Mouse (Mus musculus) ovary, postnatal 10 days (tissue): Measurements from ENCODE around the gene Tor1aip2.

Source experiments
- DNase-seq: peaks from one replicate; pipeline ENCODE4 v3.0.0; 2022; ENCODE audit warnings: low spot score

Tor1aip2 gene

DNA sequence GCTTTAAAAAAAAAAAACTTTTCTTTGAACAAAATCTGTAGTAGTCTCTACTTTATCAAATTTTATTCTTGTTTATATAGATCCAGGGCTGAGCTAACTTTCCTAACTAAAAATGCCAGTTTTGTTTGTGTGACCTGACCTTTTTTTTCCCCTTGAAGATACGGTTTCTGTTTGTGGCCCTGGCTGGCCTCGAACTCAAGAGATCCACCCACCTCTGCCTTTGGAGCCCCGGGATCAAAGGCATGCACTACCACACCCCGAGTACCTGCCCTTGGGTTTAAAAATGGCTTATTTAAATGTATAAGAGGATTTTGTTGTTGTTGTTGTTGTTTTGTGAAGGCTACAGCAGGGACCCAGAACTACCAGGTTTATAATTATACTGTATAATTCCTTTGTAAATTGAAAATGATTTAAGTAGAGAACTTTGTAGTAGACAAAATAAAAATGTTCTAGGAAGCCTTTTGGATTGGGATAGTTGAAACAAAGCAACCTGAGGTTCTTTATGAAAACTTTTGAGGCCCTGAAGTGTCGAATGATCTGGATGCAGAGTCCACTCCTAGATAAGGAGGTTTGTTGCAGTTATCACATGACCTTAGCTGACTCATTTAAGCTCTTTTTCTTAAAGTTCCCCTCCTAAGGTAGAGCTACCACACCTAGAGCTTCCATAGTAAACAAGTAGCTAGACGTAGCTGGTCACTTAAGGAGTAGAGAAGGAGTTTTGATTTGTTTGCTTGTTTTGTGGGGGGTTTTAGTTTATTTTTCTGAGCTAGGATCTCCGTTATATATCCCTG lies 6.4 kb downstream of the Tor1aip2 start:
- DNase-seq: no peak

DNA sequence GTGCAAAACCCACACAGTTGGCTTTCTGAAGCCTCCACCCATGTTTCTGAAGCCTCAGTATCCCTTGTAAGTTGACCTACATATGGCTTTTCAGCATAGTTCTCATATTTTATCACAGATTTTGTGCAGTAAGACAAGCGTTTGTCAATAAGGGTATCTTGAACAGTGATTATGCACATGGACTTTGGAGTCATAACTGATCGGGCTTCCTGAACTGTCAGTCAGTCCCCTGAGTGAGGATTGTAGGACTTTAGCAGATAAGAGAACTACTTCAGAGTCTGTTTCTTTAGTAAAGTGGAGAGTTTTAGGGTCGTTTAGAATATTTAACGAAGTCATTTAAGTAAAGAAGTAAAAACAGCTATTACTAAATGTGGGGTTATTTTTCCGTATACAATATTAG lies 7.3 kb downstream of the Tor1aip2 start:
- no peak for DNase-seq

GRCm38 (mm10) chr1:156043027-156043426 lies 7.8 kb downstream of the Tor1aip2 start:
- no peak for DNase-seq

GRCm38 (mm10) chr1:156044211-156044611 lies 9.0 kb downstream of the Tor1aip2 start:
- DNase-seq: no peak

DNA sequence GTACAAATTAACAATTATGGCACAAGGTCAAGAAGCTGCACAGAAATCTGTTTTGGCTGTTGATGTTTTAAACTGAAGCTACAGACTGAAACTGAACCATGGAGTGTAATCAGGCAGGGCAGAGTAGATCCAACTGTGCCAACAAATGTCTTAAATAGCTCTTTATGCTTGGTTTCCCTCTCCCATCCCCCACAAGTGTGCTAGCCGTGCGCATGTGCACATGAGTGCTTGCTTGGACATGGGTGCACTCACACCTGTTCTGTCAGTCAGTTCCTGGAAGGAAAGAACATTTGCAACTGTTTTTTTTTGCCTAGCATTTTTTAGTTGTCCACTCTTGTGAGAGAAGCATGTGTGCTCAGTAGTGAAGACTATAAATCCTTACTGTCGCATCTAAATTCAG lies 11.5 kb downstream of the Tor1aip2 start:
- no peak for DNase-seq

- DNase-seq: no peak
Observed at GRCm38 (mm10) chr1:156058207-156058606, 23.0 kb downstream of the Tor1aip2 start.

GRCm38 (mm10) chr1:156062193-156062592 lies 27.0 kb downstream of the Tor1aip2 start:
- DNase-seq: no peak

- no peak for DNase-seq
Observed at GRCm38 (mm10) chr1:156066133-156066532, 30.9 kb downstream of the Tor1aip2 start.

DNA sequence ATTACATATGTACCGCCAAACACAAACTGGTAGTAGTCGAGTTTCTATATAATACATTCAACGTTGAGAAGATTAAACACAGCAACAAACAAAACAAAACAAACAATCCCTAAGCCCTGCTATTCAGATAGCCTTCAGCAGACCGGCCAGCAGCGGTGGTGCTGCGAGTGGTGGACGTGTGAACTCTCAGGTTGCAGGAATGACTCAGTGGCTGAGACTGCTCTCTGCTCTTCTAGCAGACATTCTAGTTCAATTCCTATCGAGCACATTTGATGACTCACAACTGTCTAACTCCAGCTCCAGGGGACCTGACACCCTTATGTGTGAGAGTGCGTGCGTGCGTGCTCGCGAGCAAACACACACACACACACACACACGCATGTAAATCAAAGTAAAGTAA lies 34.9 kb downstream of the Tor1aip2 start:
- no peak for DNase-seq

GRCm38 (mm10) chr1:156073169-156073821 lies 38.1 kb downstream of the Tor1aip2 start:
- DNase-seq: no peak

- DNase-seq: no peak
Observed at GRCm38 (mm10) chr1:156074575-156074974, 39.4 kb downstream of the Tor1aip2 start.

DNA sequence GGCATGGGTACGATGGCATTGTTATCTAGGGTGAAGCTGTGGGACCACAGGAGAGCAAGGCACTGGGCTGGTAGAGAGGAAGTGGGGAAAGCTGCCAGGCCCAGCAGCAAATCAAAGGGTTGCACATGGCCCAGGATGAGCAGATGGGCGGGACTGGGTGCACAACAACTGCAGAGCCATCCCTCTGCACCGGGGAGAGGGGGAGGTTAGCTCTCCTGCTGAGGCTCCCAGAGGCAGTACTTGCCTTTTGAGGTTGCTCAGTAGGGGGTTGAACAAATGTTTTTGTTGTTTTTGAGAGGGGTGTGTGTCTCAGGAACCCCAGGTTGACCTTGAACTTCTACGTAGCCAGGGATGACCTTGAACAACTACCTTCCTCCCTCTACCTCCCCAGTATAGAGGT lies 41.3 kb downstream of the Tor1aip2 start:
- DNase-seq: no peak

DNA sequence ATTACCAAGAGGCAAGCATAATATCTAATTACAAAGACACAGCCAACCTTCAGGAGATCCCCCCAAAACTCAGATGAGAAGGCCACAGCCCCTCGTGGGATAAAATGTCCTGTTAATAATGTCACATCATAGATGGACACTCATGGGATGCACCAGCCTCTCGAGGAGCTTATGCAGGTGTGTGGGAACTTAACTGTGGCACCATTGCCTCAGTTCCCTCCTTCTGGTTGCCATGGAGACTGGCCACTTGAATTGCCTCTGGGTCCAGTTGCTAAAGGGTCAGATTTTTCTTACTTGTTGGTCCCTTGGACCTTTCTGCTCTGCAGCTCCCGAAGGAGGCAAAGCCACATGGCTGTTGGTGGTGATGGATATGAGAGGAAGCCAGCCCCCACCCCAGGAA lies 42.5 kb downstream of the Tor1aip2 start:
- DNase-seq: no peak

DNA sequence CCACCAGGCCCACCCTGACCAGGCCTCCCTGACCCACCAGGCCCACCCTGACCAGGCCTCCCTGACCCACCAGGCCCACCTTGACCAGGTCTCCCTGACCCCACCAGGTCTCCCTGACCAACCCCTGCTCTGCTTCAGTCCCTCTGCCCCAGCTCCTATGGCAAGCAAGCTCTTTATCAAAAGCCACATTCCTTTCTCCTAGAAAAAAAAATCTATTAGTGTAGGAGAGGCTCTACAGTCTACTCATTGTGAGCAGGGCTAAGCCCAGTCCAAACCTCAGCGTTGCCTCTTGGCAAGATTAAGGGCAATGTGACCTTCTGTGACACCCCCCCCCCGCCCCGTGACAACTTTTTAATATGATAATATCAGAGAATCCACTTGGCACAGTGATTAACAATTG lies 49.4 kb downstream of the Tor1aip2 start:
- no peak for DNase-seq

- DNase-seq: no peak
Observed at GRCm38 (mm10) chr1:156085770-156086169, 50.6 kb downstream of the Tor1aip2 start.

DNA sequence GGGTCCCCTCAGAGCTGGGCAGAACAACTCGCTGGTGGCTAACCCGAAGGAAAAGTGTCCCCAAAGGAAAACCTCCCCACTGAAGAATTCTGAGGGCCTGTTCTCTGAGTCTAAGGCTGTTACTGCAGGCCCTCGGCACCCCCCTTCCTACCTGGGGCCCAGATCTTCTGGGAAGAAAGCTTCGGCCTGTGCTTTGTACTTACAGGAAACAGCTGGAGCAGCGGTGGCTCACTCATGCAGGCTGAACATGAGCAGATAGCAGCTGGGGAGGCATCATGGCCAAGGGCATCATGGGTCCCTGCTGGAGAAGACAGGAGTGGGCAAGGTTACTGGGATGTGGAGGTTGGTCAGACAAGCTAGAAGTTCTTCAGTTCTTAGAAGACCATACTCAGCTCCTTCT lies 52.4 kb downstream of the Tor1aip2 start:
- DNase-seq: no peak

GRCm38 (mm10) chr1:156089561-156089960 lies 54.4 kb downstream of the Tor1aip2 start:
- no peak for DNase-seq

DNA sequence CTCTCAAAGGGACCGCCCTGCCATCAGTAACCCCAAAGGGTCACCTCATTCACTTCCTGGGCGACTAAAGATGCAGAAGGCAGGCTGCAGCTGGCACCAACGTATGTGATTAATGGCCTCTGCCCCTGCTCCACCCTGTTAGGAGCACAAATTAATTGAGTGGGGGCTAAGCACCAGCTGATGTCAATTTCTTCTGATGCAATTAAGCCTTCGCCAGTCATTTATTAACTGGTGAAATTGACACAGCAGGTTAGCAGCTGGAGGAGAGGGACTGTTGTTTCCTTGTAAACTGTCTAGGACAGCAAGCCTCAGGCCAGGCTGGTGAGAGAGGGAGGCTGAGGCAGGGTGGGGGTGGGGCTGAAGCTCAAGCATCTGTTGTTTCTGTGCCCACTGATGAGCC lies 54.8 kb downstream of the Tor1aip2 start:
- no peak for DNase-seq

DNA sequence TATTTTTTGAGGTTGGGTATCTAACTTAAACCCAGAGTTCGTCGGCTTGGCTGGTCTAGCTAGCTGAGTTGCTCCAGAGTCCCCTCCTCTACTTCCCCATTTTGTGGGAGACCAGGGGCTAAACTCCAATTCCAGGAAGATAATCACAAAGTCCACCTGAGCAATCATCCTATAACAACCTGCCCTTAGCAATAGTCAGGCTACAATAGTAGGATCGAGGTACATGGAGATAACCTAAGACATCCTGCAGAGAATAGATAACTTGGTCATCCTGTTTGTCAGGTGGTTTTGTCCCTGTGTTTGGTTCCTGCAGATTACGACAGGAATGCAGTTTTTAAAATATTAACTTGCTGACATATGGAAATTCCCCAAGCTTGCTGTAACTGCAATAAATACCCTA lies 56.6 kb downstream of the Tor1aip2 start:
- DNase-seq: no peak

DNA sequence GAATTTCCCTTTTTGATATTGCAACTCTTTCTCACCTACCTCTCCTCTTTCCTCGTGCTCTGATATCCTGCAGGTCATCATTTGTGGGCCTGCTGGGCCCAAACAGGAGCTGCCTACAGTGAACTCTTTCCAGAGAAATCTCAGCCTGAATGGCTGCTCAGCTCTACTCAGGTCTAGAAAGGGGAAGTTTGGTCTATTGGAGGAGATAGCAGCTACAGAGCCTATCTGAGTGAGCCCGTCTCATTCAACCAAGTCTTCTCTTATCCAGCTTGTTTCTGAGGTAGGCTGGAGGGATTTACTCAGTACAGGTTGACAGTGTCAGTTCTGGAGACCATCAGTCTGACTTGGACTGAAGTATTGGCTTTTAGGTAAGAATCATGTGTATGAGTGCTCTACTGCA lies 68.6 kb downstream of the Tor1aip2 start:
- DNase-seq: no peak

GRCm38 (mm10) chr1:156105381-156105780 lies 70.2 kb downstream of the Tor1aip2 start:
- no peak for DNase-seq

DNA sequence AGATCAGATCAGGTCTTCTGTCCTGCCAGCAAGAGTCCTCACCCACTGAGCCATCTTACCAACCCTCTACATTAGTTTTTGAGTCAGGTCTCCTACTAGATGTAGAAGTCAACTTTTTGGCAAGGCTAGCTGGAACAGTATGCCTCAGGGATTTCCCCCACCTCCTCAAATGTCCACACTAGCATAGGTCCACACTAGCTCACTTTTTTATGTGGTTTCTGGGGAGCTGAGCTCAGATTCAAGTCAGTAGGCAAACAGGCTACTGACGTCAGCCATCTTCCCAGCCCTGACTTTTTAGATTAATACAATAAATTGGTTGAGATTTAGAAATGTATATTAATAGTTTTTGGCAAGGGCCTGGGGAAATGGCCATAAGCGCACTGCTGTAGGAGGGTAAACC lies 72.2 kb downstream of the Tor1aip2 start:
- no peak for DNase-seq

- DNase-seq: no peak
Observed at GRCm38 (mm10) chr1:156108400-156108799, 73.2 kb downstream of the Tor1aip2 start.

DNA sequence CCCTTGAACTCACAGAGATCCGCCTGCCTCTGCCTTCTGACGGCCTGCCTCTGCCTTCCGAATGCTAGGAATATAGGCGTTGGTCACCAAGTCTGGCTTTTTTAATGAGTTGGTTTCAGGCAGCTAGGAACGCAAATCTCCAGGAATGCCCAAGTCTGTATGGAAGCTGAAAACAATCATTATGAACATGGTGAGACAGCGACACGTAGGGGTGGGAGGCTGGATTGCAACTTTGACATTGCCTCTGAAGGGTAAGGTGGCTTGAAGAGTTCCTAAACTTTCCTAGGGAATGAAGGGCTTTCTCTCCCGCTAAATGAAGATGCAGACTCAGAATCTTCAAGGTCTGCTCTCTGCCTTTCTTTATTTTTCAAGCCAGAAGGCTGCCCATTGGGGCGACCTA lies 75.9 kb downstream of the Tor1aip2 start:
- no peak for DNase-seq
